Comparison of ENCODE assay signal across 24 mouse cellular contexts in genomic region chr3:116988221-116988620, GRCm38 (mm10). TPM values are rescaled to one million over a fixed set of nuclear protein-coding genes. Genes with fewer than 3 reads are reported as not detected.
DNase-seq lines count a peak whose midpoint lies in the region; ATAC-seq and TF ChIP-seq lines count a peak whose summit lies in the region.
"Had no signal": no experiment of that assay in that cellular context is flagged by ENCODE, and none has a peak within 500 bp of the region (broad histone marks: within the 10 kb centered on the region; RNA-seq: fewer than 3 reads in every experiment).

No protein-coding gene starts in this region.

- no peak overlapping the region for H3K9ac ChIP-seq in forebrain, embryonic 13.5 days
- no peak overlapping the region for H3K9ac ChIP-seq in forebrain, embryonic 12.5 days
- no peak overlapping the region for H3K9ac ChIP-seq in forebrain, embryonic 15.5 days (replicated peaks)
- no peak overlapping the region for H3K9ac ChIP-seq in forebrain, postnatal 0 days
- H3K9ac ChIP-seq: embryonic facial prominence, embryonic 12.5 days had no signal

- no peaks in the 10 kb centered on the region for H3K27me3 ChIP-seq in forebrain, embryonic 13.5 days
- no peaks in the 10 kb centered on the region for H3K27me3 ChIP-seq in forebrain, embryonic 12.5 days
- no peaks in the 10 kb centered on the region for H3K27me3 ChIP-seq in forebrain, embryonic 15.5 days
- H3K27me3 ChIP-seq in forebrain, postnatal 0 days (ENCODE audit: insufficient read depth, low read length): no peaks in the 10 kb centered on the region
- H3K27me3 ChIP-seq: CH12.LX; embryonic facial prominence, embryonic 12.5 days had no signal

- TF ChIP-seq CTCF in forebrain, postnatal 0 days (IDR thresholded peaks at IDR 0.05; ENCODE audit: low read depth): no peak

- peaks cover 37% of the 10 kb centered on the region for H3K4me1 ChIP-seq in forebrain, embryonic 13.5 days
- H3K4me1 ChIP-seq in forebrain, embryonic 12.5 days: peaks cover 26% of the 10 kb centered on the region
- peaks cover 30% of the 10 kb centered on the region for H3K4me1 ChIP-seq in forebrain, embryonic 15.5 days
- no peaks in the 10 kb centered on the region for H3K4me1 ChIP-seq in forebrain, postnatal 0 days (ENCODE audit: insufficient read depth)
- H3K4me1 ChIP-seq: embryonic facial prominence, embryonic 10.5 days; embryonic facial prominence, embryonic 12.5 days had no signal

- no peak overlapping the region for H3K4me2 ChIP-seq in forebrain, embryonic 13.5 days
- H3K4me2 ChIP-seq in forebrain, embryonic 12.5 days: no peak overlapping the region
- H3K4me2 ChIP-seq in forebrain, embryonic 15.5 days (replicated peaks): no peak overlapping the region
- no peak overlapping the region for H3K4me2 ChIP-seq in forebrain, postnatal 0 days (ENCODE audit: low read depth)
- H3K4me2 ChIP-seq: embryonic facial prominence, embryonic 12.5 days had no signal

- H3K27ac ChIP-seq in forebrain, embryonic 13.5 days: peak overlapping the region; percentile 65; the same call in 1 of the 2 replicates
- H3K27ac ChIP-seq in forebrain, embryonic 12.5 days: no peak overlapping the region
- H3K27ac ChIP-seq in forebrain, embryonic 15.5 days (replicated peaks): peak overlapping the region; percentile 62
- H3K27ac ChIP-seq in forebrain, postnatal 0 days (ENCODE audit: low read depth, low read length): no peak overlapping the region
- H3K27ac ChIP-seq: embryonic facial prominence, embryonic 10.5 days; embryonic facial prominence, embryonic 12.5 days had no signal

- H3K36me3 ChIP-seq in forebrain, embryonic 13.5 days (ENCODE audit: poor library complexity, severe bottlenecking): no peaks in the 10 kb centered on the region
- H3K36me3 ChIP-seq in forebrain, embryonic 12.5 days (replicated peaks): no peaks in the 10 kb centered on the region
- no peaks in the 10 kb centered on the region for H3K36me3 ChIP-seq in forebrain, embryonic 15.5 days
- no peaks in the 10 kb centered on the region for H3K36me3 ChIP-seq in forebrain, postnatal 0 days (ENCODE audit: insufficient read depth)
- H3K36me3 ChIP-seq: embryonic facial prominence, embryonic 10.5 days; embryonic facial prominence, embryonic 12.5 days; G1E had no signal

- H3K9me3 ChIP-seq in forebrain, embryonic 13.5 days (replicated peaks): no peaks in the 10 kb centered on the region
- H3K9me3 ChIP-seq in forebrain, embryonic 12.5 days: no peaks in the 10 kb centered on the region
- H3K9me3 ChIP-seq in forebrain, embryonic 15.5 days: no peaks in the 10 kb centered on the region
- no peaks in the 10 kb centered on the region for H3K9me3 ChIP-seq in forebrain, postnatal 0 days (ENCODE audit: low read length)
- H3K9me3 ChIP-seq: embryonic facial prominence, embryonic 10.5 days; embryonic facial prominence, embryonic 12.5 days; G1E had no signal

- no peak for DNase-seq in forebrain, postnatal 0 days
- DNase-seq in Muller cell, postnatal 12 days (ENCODE audit: inconsistent ontology term): peak; percentile 24
- no peak for DNase-seq in ovary, adult 18-20 months (ENCODE audit: low spot score)
- DNase-seq: adrenal gland, adult 2 months; adrenal gland, postnatal 10 days; adrenal gland, postnatal 25 days; B cell, adult 2 months; cerebellum, adult 11-12 months; cerebellum, adult 2 months; cerebellum, adult 9-10 months; cerebellum, postnatal 10 days; cerebellum, postnatal 25 days had no signal

- ATAC-seq in forebrain, embryonic 13.5 days: peak; percentile 33
- ATAC-seq in forebrain, embryonic 12.5 days (ENCODE audit: low FRiP score): no peak; the same call in 1 of the 2 replicates
- ATAC-seq in forebrain, embryonic 15.5 days (replicated peaks): peak; percentile 26; the same call in 1 of the 2 replicates
- no peak for ATAC-seq in forebrain, postnatal 0 days
- ATAC-seq: CD4-positive, CD25-positive, alpha-beta regulatory T cell, adult 4 months had no signal

- H3K4me3 ChIP-seq in forebrain, embryonic 13.5 days: no peak overlapping the region
- H3K4me3 ChIP-seq in forebrain, embryonic 12.5 days (replicated peaks): no peak overlapping the region
- no peak overlapping the region for H3K4me3 ChIP-seq in forebrain, embryonic 15.5 days
- H3K4me3 ChIP-seq in forebrain, postnatal 0 days (ENCODE audit: low read depth, low read length): no peak overlapping the region
- H3K4me3 ChIP-seq: embryonic facial prominence, embryonic 10.5 days; embryonic facial prominence, embryonic 12.5 days had no signal

- WGBS in forebrain, embryonic 13.5 days: 63% methylated on average over 3 of the region's 3 CpGs
- whole genome bisulfite sequencing in forebrain, embryonic 12.5 days: 58% methylated on average over 3 of the region's 3 CpGs
- 46% methylated on average over 3 of the region's 3 CpGs for WGBS in forebrain, embryonic 15.5 days
- WGBS in forebrain, postnatal 0 days: 43% methylated on average over 3 of the region's 3 CpGs

RNA-seq across cellular contexts. Expression of gene Palmd, which starts 19.4 kb away (rescaled TPM):
- 10.0 and 14.9 TPM in 2 replicates for polyA plus RNA-seq in forebrain, embryonic 13.5 days (2015; fragmentation: Nextera tagmentation; extraction: Ambion mirVana)
- polyA plus RNA-seq in forebrain, embryonic 12.5 days (2016; fragmentation: Nextera tagmentation; extraction: Ambion mirVana): 7.0 and 7.4 TPM in 2 replicates
- polyA plus RNA-seq in forebrain, embryonic 15.5 days (2015; fragmentation: Nextera tagmentation; extraction: Ambion mirVana): 16.7 and 18.5 TPM in 2 replicates
- total RNA-seq in forebrain, postnatal 0 days (2014; rRNA removed): 6.3 and 6.9 TPM in 2 replicates
- polyA plus RNA-seq in forebrain, postnatal 0 days (2015; fragmentation: Nextera tagmentation; extraction: Ambion mirVana): 8.8 and 11.7 TPM in 2 replicates
- total RNA-seq: CH12.LX had no signal
- polyA plus RNA-seq: G1E had no signal

RNA-seq across cellular contexts. Expression of gene 4930455H04Rik, which starts 20.2 kb away (rescaled TPM):
- not detected in 2 replicates for polyA plus RNA-seq in forebrain, embryonic 13.5 days (2015; fragmentation: Nextera tagmentation; extraction: Ambion mirVana)
- polyA plus RNA-seq in forebrain, embryonic 12.5 days (2016; fragmentation: Nextera tagmentation; extraction: Ambion mirVana): not detected in 2 replicates
- not detected in 2 replicates for polyA plus RNA-seq in forebrain, embryonic 15.5 days (2015; fragmentation: Nextera tagmentation; extraction: Ambion mirVana)
- total RNA-seq in forebrain, postnatal 0 days (2014; rRNA removed): not detected in 2 replicates
- polyA plus RNA-seq in forebrain, postnatal 0 days (2015; fragmentation: Nextera tagmentation; extraction: Ambion mirVana): not detected in 2 replicates
- total RNA-seq: adrenal gland, adult 2 months; adrenal gland, postnatal 25 days; adrenal gland, postnatal 4 days; CH12.LX; G1E; gastrocnemius, adult 18-20 months had no signal
- polyA plus RNA-seq: adrenal gland, adult 2 months; CD4-positive, CD25-positive, alpha-beta regulatory T cell, adult 4 months; cerebellum, adult 2 months; cortical plate, adult 2 months; embryonic facial prominence, embryonic 10.5 days; embryonic facial prominence, embryonic 12.5 days; embryonic facial prominence, embryonic 14.5 days; G1E had no signal

Comparison
In these comparisons a context has a peak if more than half of its experiments do, and no peak if none do; other contexts are left out.
1. ATAC-seq: peak in forebrain, embryonic 13.5 days (single experiment) and forebrain, embryonic 15.5 days (single experiment); none in forebrain, embryonic 12.5 days (single experiment) and forebrain, postnatal 0 days (single experiment).
2. H3K27ac ChIP-seq: peak in forebrain, embryonic 13.5 days (single experiment) and forebrain, embryonic 15.5 days (single experiment); none in forebrain, embryonic 12.5 days (single experiment) and forebrain, postnatal 0 days (single experiment).